Mouse (Mus musculus) G1E (cell line): ENCODE results near the gene Olfm1. TPM values are rescaled to one million over a fixed set of nuclear protein-coding genes. Genes with fewer than 3 reads are reported as not detected.

Source experiments
- ATAC-seq: 2 replicates; pipeline ENCODE4 v1.8.0; 2016; ENCODE audit warnings: mild to moderate bottlenecking; ENCODE audit not compliant: insufficient number of reproducible peaks, poor library complexity, low FRiP score, severe bottlenecking; ENCODE audit errors: extremely low read depth
- DNase-seq: peaks from one replicate; pipeline ENCODE4 v3.0.0; 2012; ENCODE audit warnings: low spot score
- H3K27me3 ChIP-seq: 2 replicates; pipeline ENCODE4 v1.6.1; 2012; ENCODE audit warnings: mild to moderate bottlenecking, low read length, inconsistent platforms; ENCODE audit not compliant: insufficient read depth
- H3K36me3 ChIP-seq: replicated peaks from 2 replicates; pipeline ENCODE3; 2012; ENCODE audit warnings: mild to moderate bottlenecking, inconsistent platforms
- H3K4me1 ChIP-seq: 2 replicates; pipeline ENCODE4 v1.6.1; 2012; ENCODE audit warnings: low read depth, low read length, inconsistent platforms, mixed read lengths; ENCODE audit not compliant: insufficient read depth
- H3K4me3 ChIP-seq: 2 replicates; pipeline ENCODE4 v1.5.1; 2012; ENCODE audit warnings: low read depth, mild to moderate bottlenecking, inconsistent platforms, low read length, moderate library complexity, mixed read lengths
- H3K9me3 ChIP-seq: replicated peaks from 2 replicates; pipeline ENCODE4 v1.6.1; 2012; ENCODE audit warnings: inconsistent platforms
- CTCF ChIP-seq: IDR thresholded peaks from 2 replicates; pipeline ENCODE4 v1.5.1; 2012; ENCODE audit warnings: low read depth, low read length, inconsistent platforms, mixed read lengths
- GATA1 ChIP-seq: IDR thresholded peaks from 2 replicates; pipeline ENCODE4 v1.6.1; 2012; ENCODE audit warnings: borderline replicate concordance, low read length, inconsistent platforms, mixed read lengths
- GATA2 ChIP-seq: IDR thresholded peaks from 2 replicates; pipeline ENCODE4 v1.6.1; 2012; ENCODE audit warnings: low read depth, low read length, inconsistent platforms, borderline replicate concordance
- POLR2AphosphoS5 ChIP-seq: IDR thresholded peaks from 2 replicates; pipeline ENCODE4 v1.6.1; 2012; ENCODE audit warnings: low read depth, low read length, inconsistent platforms; ENCODE audit not compliant: insufficient replicate concordance
- TAL1 ChIP-seq: conservative IDR thresholded peaks from 2 replicates; pipeline ENCODE4 v1.6.1; 2012; ENCODE audit warnings: low read depth, low read length, inconsistent platforms, mixed read lengths
- polyA plus RNA-seq: library from polyadenylated mRNA; stranded (reverse); fragments of >175 nt; gene quantifications from 2 replicates; pipeline ENCODE4 v1.2.3, GENCODE M21; 2012
- total RNA-seq, 2 experiments: library from RNA; stranded (forward) in 1 of 2; stranded (reverse) in 1 of 2; fragments of 200-1000 nt in 1 of 2; fragments of >200 nt in 1 of 2; fragmentation: Nextera tagmentation in 1 of 2; gene quantifications; 2 replicates each; pipeline ENCODE4 v1.2.3; 2014 to 2017

Gene Olfm1
- total and polyA plus RNA-seq, 3 experiments = 0.08 to 0.11 TPM; not detected in 1

DNA sequence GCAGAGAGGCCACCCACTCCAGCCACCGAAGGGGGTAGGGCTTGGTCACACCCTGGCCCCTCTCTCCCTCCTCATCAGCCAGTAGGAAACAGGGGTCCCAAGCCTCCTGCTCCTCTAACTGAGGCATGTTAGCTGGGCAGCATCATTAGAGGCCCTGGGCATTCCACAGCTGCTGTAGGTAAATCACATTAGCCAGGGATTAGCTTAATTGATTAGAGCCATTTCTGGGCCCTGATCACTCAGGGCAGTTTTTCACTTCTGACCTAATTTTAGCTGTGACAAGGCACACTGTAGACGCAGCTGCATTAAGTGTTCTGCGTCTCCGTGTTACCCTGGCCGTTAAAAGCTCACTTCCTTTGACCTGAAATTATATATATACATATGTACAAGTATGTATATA lies 20.1 kb downstream of the Olfm1 start:
- no peak for TF ChIP-seq GATA2
- DNase-seq (no peak), ATAC-seq (no peak)
- Histone ChIP-seq H3K36me3 (no peaks in the 10 kb centered on the region), H3K4me3 (no peak overlapping the region), H3K9me3 (no peaks in the 10 kb centered on the region), H3K27me3 (peaks cover 64% of the 10 kb centered on the region), H3K4me1 (no peaks in the 10 kb centered on the region)

DNA sequence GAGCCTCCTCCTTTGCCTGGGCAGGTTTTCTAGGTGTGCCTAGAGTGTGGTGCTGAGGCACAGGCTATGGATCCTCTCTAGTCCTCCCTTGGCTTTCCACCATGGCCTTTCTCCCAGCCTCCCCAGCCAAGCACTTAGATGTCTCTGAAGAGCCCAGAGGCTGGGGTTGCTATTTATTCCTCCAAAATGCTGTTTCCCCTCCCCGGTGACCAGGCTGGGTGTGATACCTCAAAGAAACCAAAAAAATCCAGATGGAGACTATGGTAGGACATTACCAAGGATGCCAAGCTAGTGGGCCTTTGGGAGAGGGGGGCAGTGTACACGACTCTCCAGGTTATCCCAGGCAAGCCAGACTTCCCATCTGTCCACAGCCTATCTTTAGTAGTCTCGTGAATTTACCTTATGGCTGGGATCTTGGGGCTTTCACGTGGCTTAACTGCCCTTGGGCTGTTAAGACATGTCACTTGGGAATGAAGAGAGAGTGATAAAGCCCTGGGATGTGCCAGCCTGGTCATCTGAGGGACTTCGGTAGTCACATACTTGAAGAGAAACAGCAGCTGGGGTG lies 23.5 kb downstream of the Olfm1 start:
- no peaks in the 10 kb centered on the region for H3K4me1 ChIP-seq
- peaks cover 52% of the 10 kb centered on the region for H3K27me3 ChIP-seq
- H3K4me3 ChIP-seq = no peak overlapping the region
- H3K36me3 ChIP-seq = no peaks in the 10 kb centered on the region
- TF ChIP-seq TAL1 (no peak), CTCF (no peak), GATA2 (no peak), POLR2AphosphoS5 (no peak), GATA1 (no peak)
- ATAC-seq (no peak), DNase-seq (no peak)
- H3K9me3 ChIP-seq = no peaks in the 10 kb centered on the region

DNA sequence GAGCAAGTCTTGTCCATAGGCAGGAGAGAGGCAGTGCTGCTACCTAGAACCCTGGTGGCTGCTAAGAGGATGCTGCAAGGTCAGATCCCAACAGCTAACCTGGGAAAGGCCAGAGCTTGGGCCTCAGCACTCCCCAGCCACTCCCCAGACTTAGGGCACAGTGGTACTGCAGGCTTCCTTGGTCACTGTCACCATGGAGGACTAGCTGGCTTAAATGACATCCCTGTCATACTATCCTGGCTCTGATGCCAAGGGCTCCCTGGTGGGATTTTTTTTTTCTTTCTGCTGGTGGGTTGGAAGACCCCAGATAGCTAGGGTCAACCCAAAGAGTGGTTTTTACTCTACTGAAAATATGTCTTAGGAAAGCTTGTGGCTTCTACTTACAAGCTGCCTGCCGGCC lies 25.0 kb downstream of the Olfm1 start:
- Histone ChIP-seq H3K27me3 (peaks cover 47% of the 10 kb centered on the region), H3K4me1 (no peaks in the 10 kb centered on the region), H3K9me3 (no peaks in the 10 kb centered on the region), H3K4me3 (no peak overlapping the region), H3K36me3 (no peaks in the 10 kb centered on the region)
- TF ChIP-seq TAL1 (no peak), CTCF (no peak), GATA1 (no peak), GATA2 (no peak), POLR2AphosphoS5 (no peak)
- DNase-seq (no peak), ATAC-seq (no peak)

DNA sequence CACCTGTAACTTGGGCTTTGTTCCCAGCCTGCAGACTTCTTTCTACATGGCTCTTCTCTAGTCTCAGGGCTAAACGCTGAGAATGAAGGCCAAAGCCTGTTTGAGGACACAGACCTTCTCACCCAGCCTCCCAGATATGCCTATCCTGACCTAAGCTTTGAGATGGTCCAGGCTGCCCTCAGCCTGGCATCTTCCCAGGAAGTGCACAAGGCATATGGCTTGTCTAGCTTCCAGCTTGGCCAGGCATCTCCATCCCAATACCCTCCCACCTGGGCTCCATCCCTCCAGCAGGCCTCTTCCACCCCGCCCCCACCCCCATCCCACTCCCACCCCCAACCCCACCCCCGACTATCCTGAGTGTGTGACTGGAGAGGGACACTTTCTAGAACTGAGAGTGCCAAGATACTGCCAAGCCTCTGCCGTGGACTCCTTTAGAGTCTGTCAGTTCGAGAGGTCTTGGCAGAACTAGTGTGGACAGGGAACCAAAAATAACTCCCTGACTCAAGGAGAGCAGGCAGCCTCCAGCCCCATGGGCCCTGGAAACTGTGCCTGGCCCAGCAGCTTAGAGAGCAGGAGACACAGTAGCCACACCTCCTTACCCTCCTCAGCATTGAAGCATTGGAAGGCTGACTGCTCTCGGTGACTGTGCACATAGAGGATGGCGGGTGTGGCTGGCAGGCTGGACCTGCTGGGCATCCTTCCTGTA lies 26.0 kb downstream of the Olfm1 start:
- Histone ChIP-seq H3K36me3 (no peaks in the 10 kb centered on the region), H3K9me3 (no peaks in the 10 kb centered on the region), H3K27me3 (peaks cover 46% of the 10 kb centered on the region), H3K4me1 (no peaks in the 10 kb centered on the region), H3K4me3 (no peak overlapping the region)
- no peak for DNase-seq
- TF ChIP-seq GATA1 (no peak), GATA2 (no peak), TAL1 (no peak), POLR2AphosphoS5 (no peak), CTCF (no peak)
- no peak for ATAC-seq

DNA sequence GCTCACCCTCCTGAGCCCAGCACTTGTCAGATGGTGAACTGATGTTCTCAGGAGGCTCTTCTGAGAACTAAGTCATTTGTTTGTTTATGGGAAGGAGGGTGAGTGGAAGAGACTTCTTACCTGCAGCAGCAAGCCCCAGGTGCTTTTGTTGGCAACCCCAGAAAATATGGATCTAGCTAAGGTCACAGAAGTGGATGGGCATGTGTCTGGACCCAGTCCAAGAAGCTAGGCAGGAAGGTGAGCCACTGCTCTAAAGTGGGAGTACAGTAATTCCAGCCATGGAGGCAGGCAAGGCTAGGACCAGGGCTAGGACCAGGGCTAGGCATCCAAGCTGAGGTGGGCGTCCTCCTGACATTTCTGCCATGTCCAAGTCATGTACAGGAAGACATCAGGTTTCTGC lies 26.8 kb downstream of the Olfm1 start:
- peaks cover 47% of the 10 kb centered on the region for H3K27me3 ChIP-seq
- ATAC-seq = no peak

DNA sequence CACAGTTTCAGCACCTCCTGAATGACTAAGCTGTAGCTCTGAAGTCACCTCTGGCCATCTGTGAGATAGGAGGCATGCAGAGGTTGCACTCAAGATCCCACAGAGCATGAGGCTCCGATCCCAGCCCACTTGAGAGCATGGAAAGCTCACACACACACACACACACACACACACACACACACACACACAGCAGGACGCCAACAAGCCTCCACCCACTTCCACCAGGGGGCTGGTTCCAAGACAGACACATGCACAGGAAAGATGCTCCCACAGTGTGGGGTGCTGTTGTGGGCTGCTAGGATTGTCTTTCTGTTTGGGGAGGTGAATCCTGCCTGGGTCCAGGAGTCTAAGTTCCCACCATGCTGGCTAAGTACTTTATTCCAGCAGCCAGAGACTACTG lies 29.0 kb downstream of the Olfm1 start:
- DNase-seq (no peak), ATAC-seq (no peak)
- TF ChIP-seq GATA1 (no peak), CTCF (no peak), POLR2AphosphoS5 (no peak), TAL1 (no peak), GATA2 (no peak)
- Histone ChIP-seq H3K27me3 (peaks cover 45% of the 10 kb centered on the region), H3K4me1 (no peaks in the 10 kb centered on the region), H3K9me3 (no peaks in the 10 kb centered on the region), H3K36me3 (no peaks in the 10 kb centered on the region), H3K4me3 (no peak overlapping the region)

More for the DNA sequence above, 26.8 kb downstream of the Olfm1 start:
- DNase-seq = no peak
- Histone ChIP-seq H3K9me3 (no peaks in the 10 kb centered on the region), H3K36me3 (no peaks in the 10 kb centered on the region), H3K4me3 (no peak overlapping the region), H3K4me1 (no peaks in the 10 kb centered on the region)
- TF ChIP-seq GATA1 (no peak), GATA2 (no peak), TAL1 (no peak), POLR2AphosphoS5 (no peak), CTCF (no peak)
